25 mouse cellular contexts compared by ENCODE assay signal in genomic region chr2:174017596-174017995, GRCm38 (mm10). TPM values are rescaled to one million over a fixed set of nuclear protein-coding genes. Genes with fewer than 3 reads are reported as not detected.
A peak's percentile ranks its signal among the peaks of the same experiment; 100 is the strongest.
DNase-seq lines count a peak whose midpoint lies in the region; ATAC-seq and TF ChIP-seq lines count a peak whose summit lies in the region.
"Had no signal": no experiment of that assay in that cellular context is flagged by ENCODE, and none has a peak within 500 bp of the region (broad histone marks: within the 10 kb centered on the region; RNA-seq: fewer than 3 reads in every experiment).

No protein-coding gene starts in this region.

- peak; percentile 39 for DNase-seq in forebrain, embryonic 11.5 days (ENCODE audit: low spot score)
- no peak for DNase-seq in forebrain, embryonic 10.5 days (ENCODE audit: extremely low spot score, low spot score)
- DNase-seq in liver, postnatal 0 days: no peak
- no peak for DNase-seq in liver
- DNase-seq in adrenal gland, adult 8-10 months: no peak
- DNase-seq in kidney, postnatal 4 days: no peak
- DNase-seq: cerebellum, adult 11-12 months; cerebellum, adult 9-11 months; embryo, embryonic 11 days; gastrocnemius, adult 2 months; gastrocnemius, postnatal 36 days; kidney, adult 18-20 months; layer of hippocampus, postnatal 36 days; left cerebral cortex, postnatal 4 days had no signal

- H3K4me1 ChIP-seq in forebrain, embryonic 11.5 days (replicated peaks; ENCODE audit: control insufficient read depth, insufficient read depth, low read length): no peaks in the 10 kb centered on the region
- H3K4me1 ChIP-seq in forebrain, embryonic 10.5 days: peaks cover 13% of the 10 kb centered on the region; the same call in 1 of the 2 replicates
- H3K4me1 ChIP-seq in liver, postnatal 0 days (ENCODE audit: insufficient read depth): peaks cover 11% of the 10 kb centered on the region
- peaks cover 27% of the 10 kb centered on the region for H3K4me1 ChIP-seq in intestine, embryonic 16.5 days (ENCODE audit: control insufficient read depth, insufficient read depth, low read length)

- TF ChIP-seq EP300 in liver, postnatal 0 days (IDR thresholded peaks at IDR 0.05; ENCODE audit: low read depth): no peak

- no peak overlapping the region for H3K4me2 ChIP-seq in forebrain, embryonic 11.5 days (ENCODE audit: low read depth, low read length, severe bottlenecking)
- no peak overlapping the region; the same call in 1 of the 2 replicates for H3K4me2 ChIP-seq in liver, postnatal 0 days (ENCODE audit: low read depth, low read length)
- 0 out of 2 replicates have a peak overlapping the region, but pooled peaks have one; percentile 2 for H3K4me2 ChIP-seq in intestine, embryonic 16.5 days (ENCODE audit: low read depth, low read length)
- H3K4me2 ChIP-seq: embryonic facial prominence, embryonic 12.5 days; heart, embryonic 12.5 days; kidney, embryonic 15.5 days; limb, embryonic 15.5 days; midbrain, embryonic 15.5 days had no signal

- 62% methylated on average over 3 of the region's 3 CpGs for WGBS in forebrain, embryonic 11.5 days
- 78% methylated on average over 3 of the region's 3 CpGs for WGBS in forebrain, embryonic 10.5 days
- WGBS in liver, postnatal 0 days (ENCODE audit: insufficient replicate concordance): 44% methylated on average over 3 of the region's 3 CpGs
- 63% methylated on average over 3 of the region's 3 CpGs for WGBS in intestine, embryonic 16.5 days

- H3K36me3 ChIP-seq in forebrain, embryonic 11.5 days (ENCODE audit: control insufficient read depth, insufficient read depth, low read length): no peaks in the 10 kb centered on the region
- no peaks in the 10 kb centered on the region for H3K36me3 ChIP-seq in forebrain, embryonic 10.5 days (replicated peaks)
- H3K36me3 ChIP-seq in liver, postnatal 0 days (replicated peaks; ENCODE audit: insufficient read depth, low read length): no peaks in the 10 kb centered on the region
- no peaks in the 10 kb centered on the region for H3K36me3 ChIP-seq in intestine, embryonic 16.5 days (ENCODE audit: control insufficient read depth, insufficient read depth, low read length)
- H3K36me3 ChIP-seq: embryonic facial prominence, embryonic 12.5 days; heart, embryonic 12.5 days; kidney, embryonic 15.5 days; limb, embryonic 15.5 days; midbrain, embryonic 15.5 days had no signal

- no peak for ATAC-seq in forebrain, embryonic 11.5 days (replicated peaks; ENCODE audit: low FRiP score)
- ATAC-seq in liver, postnatal 0 days: peak; percentile 6; the same call in 1 of the 2 replicates
- ATAC-seq in intestine, embryonic 16.5 days: peak; percentile 27; the same call in 1 of the 2 replicates
- 0 out of 2 replicates have a peak, but pooled peaks have one; percentile 14 for ATAC-seq in monocyte, adult 5-6 weeks (replicated peaks; ENCODE audit: insufficient number of reproducible peaks, low FRiP score, low TSS enrichment, poor library complexity, severe bottlenecking)
- ATAC-seq: forebrain, embryonic 16.5 days; hindbrain, embryonic 16.5 days had no signal

- H3K4me3 ChIP-seq in forebrain, embryonic 11.5 days (ENCODE audit: low read depth, low read length): no peak overlapping the region
- H3K4me3 ChIP-seq in forebrain, embryonic 10.5 days: no peak overlapping the region
- no peak overlapping the region for H3K4me3 ChIP-seq in liver, postnatal 0 days (ENCODE audit: low read depth, low read length)
- H3K4me3 ChIP-seq in intestine, embryonic 16.5 days (ENCODE audit: low read length): no peak overlapping the region
- H3K4me3 ChIP-seq: embryonic facial prominence, embryonic 12.5 days; gastrocnemius, adult 2 months; heart, embryonic 12.5 days; kidney, embryonic 15.5 days; layer of hippocampus, adult 2 months; limb, embryonic 15.5 days; midbrain, embryonic 15.5 days; myocyte had no signal

- H3K9me3 ChIP-seq in forebrain, embryonic 11.5 days (ENCODE audit: control insufficient read depth, low read length): no peaks in the 10 kb centered on the region
- H3K9me3 ChIP-seq in forebrain, embryonic 10.5 days: no peaks in the 10 kb centered on the region
- no peaks in the 10 kb centered on the region for H3K9me3 ChIP-seq in liver, postnatal 0 days (ENCODE audit: low read length)
- H3K9me3 ChIP-seq in intestine, embryonic 16.5 days (ENCODE audit: control insufficient read depth, low read length): no peaks in the 10 kb centered on the region
- H3K9me3 ChIP-seq: embryonic facial prominence, embryonic 12.5 days; heart, embryonic 12.5 days; kidney, embryonic 15.5 days; limb, embryonic 15.5 days; midbrain, embryonic 15.5 days had no signal

- TF ChIP-seq CTCF in liver, postnatal 0 days (IDR thresholded peaks at IDR 0.05; ENCODE audit: low read depth): no peak

- H3K9ac ChIP-seq in forebrain, embryonic 11.5 days (ENCODE audit: low read length): no peak overlapping the region
- H3K9ac ChIP-seq in liver, postnatal 0 days (replicated peaks): no peak overlapping the region
- H3K9ac ChIP-seq in intestine, embryonic 16.5 days (ENCODE audit: low read depth, low read length): no peak overlapping the region
- H3K9ac ChIP-seq: embryonic facial prominence, embryonic 12.5 days; heart, embryonic 12.5 days; kidney, embryonic 15.5 days; limb, embryonic 15.5 days; midbrain, embryonic 15.5 days had no signal

- no peak overlapping the region for H3K27ac ChIP-seq in forebrain, embryonic 11.5 days (ENCODE audit: low read depth, low read length)
- H3K27ac ChIP-seq in forebrain, embryonic 10.5 days: no peak overlapping the region
- H3K27ac ChIP-seq in liver, postnatal 0 days (ENCODE audit: low read depth): peak overlapping the region; percentile 44; the same call in 1 of the 2 replicates
- H3K27ac ChIP-seq in intestine, embryonic 16.5 days (ENCODE audit: low read length): 0 out of 2 replicates have a peak overlapping the region, but pooled peaks have one; percentile 23
- H3K27ac ChIP-seq: embryonic facial prominence, embryonic 12.5 days; gastrocnemius, adult 2 months; kidney, embryonic 15.5 days; layer of hippocampus, adult 2 months; limb, embryonic 15.5 days; midbrain, embryonic 15.5 days had no signal

- no peaks in the 10 kb centered on the region for H3K27me3 ChIP-seq in forebrain, embryonic 11.5 days (ENCODE audit: control insufficient read depth, insufficient read depth, low read length)
- no peaks in the 10 kb centered on the region for H3K27me3 ChIP-seq in forebrain, embryonic 10.5 days (ENCODE audit: poor library complexity, severe bottlenecking)
- no peaks in the 10 kb centered on the region for H3K27me3 ChIP-seq in liver, postnatal 0 days (ENCODE audit: insufficient read depth, low read length)
- no peaks in the 10 kb centered on the region for H3K27me3 ChIP-seq in intestine, embryonic 16.5 days (replicated peaks; ENCODE audit: control insufficient read depth, insufficient read depth, low read length)
- H3K27me3 ChIP-seq: embryonic facial prominence, embryonic 12.5 days; limb, embryonic 15.5 days; midbrain, embryonic 15.5 days had no signal

RNA-seq across cellular contexts. Expression of gene Stx16, which starts 58.5 kb away (rescaled TPM):
- polyA plus RNA-seq in forebrain, embryonic 11.5 days (2014; fragmentation: Nextera tagmentation; extraction: Ambion mirVana): 9.4 and 10.7 TPM in 2 replicates
- polyA plus RNA-seq in forebrain, embryonic 10.5 days (2016; fragmentation: Nextera tagmentation; extraction: Ambion mirVana): 9.7 and 9.8 TPM in 2 replicates
- polyA plus RNA-seq in liver, postnatal 0 days (2015; fragmentation: Nextera tagmentation; extraction: Ambion mirVana): 2.4 and 2.9 TPM in 2 replicates
- polyA plus RNA-seq in intestine, embryonic 16.5 days (2015; fragmentation: Nextera tagmentation; extraction: Ambion mirVana): 8.3 and 9.1 TPM in 2 replicates
- total RNA-seq in monocyte, adult 5-6 weeks (2017): 53.2 to 57.0 TPM (median 54.4 TPM) in 3 replicates
- total RNA-seq in adrenal gland, adult 8-10 months (2022): 10 to 100 TPM; 52.0 to 61.3 (median 55.4) TPM

Comparison
In these comparisons a context has a peak if more than half of its experiments do, and no peak if none do; other contexts are left out.
1. H3K27ac ChIP-seq: peak in liver, postnatal 0 days (single experiment) and intestine, embryonic 16.5 days (single experiment); none in forebrain, embryonic 11.5 days (single experiment) and forebrain, embryonic 10.5 days (single experiment).